Mouse (Mus musculus) cerebellum, adult 2 months (tissue): ENCODE results near the gene Dst. TPM values are rescaled to one million over a fixed set of nuclear protein-coding genes. Genes with fewer than 3 reads are reported as not detected.

Experiments
- DNase-seq, 2 experiments: peaks; one replicate each; pipeline ENCODE4 v3.0.0; 2021
- H3K27ac ChIP-seq: fragments of 200-500 bp; 2 replicates; pipeline ENCODE4 v1.5.1; 2012; ENCODE audit warnings: low read length, control low read depth, inconsistent platforms; ENCODE audit not compliant: insufficient read depth
- H3K27me3 ChIP-seq: fragments of 200-500 bp; 2 replicates; pipeline ENCODE4 v1.6.1; 2012; ENCODE audit warnings: inconsistent platforms, mild to moderate bottlenecking, low read length, moderate library complexity; ENCODE audit not compliant: control insufficient read depth, insufficient read depth
- H3K4me1 ChIP-seq: fragments of 200-500 bp; 2 replicates; pipeline ENCODE4 v1.6.1; 2011; ENCODE audit warnings: low read length; ENCODE audit not compliant: control insufficient read depth, insufficient read depth
- H3K4me3 ChIP-seq: fragments of 200-500 bp; replicated peaks from 2 replicates; pipeline ENCODE3; 2011; ENCODE audit warnings: mild to moderate bottlenecking, low read depth, low read length, control low read depth; ENCODE audit not compliant: insufficient read depth
- CTCF ChIP-seq: fragments of 200-500 bp; IDR thresholded peaks from 2 replicates; pipeline ENCODE4 v1.5.1; 2011; ENCODE audit warnings: low read depth, mild to moderate bottlenecking, control low read depth, low read length, moderate library complexity, borderline replicate concordance; ENCODE audit not compliant: insufficient read depth
- POLR2A ChIP-seq: fragments of 200-500 bp; IDR thresholded peaks from 2 replicates; pipeline ENCODE4 v1.6.1; 2011; ENCODE audit warnings: low read length, control low read depth, borderline replicate concordance; ENCODE audit not compliant: insufficient read depth
- WGBS: fragments of 180-500 bp; shearing (Covaris S2); methylation state at CpG from one replicate; pipeline ENCODE4 v1.1.7; 2018; 5-methylcytosine and 5-hydroxymethylcytosine counted together
- polyA plus RNA-seq: library from polyadenylated mRNA; depleted of rRNA; stranded (reverse); fragments of >200 nt; gene quantifications from 2 replicates; pipeline ENCODE4 v1.2.3, GENCODE M21; 2012

Gene Dst
- polyA plus RNA-seq, 1 experiment, result 148 TPM

- Histone ChIP-seq H3K4me1 (peaks cover 12% of the 10 kb centered on the region), H3K4me3 (no peak overlapping the region), H3K27ac (peak overlapping the region; percentile 0), H3K27me3 (no peaks in the 10 kb centered on the region)
- no peak for DNase-seq
- WGBS, result 61% methylated on average over 6 of the region's 6 CpGs
- no peak for TF ChIP-seq CTCF
- TF ChIP-seq POLR2A, result no peak
These were observed 201.7 kb downstream of the Dst start for GRCm38 (mm10) chr1:34109599-34110210.

- Histone ChIP-seq H3K4me1 (peaks cover 12% of the 10 kb centered on the region), H3K27me3 (no peaks in the 10 kb centered on the region), H3K27ac (no peak overlapping the region), H3K4me3 (no peak overlapping the region)
- DNase-seq, result no peak
- WGBS, result 47% methylated on average over 2 of the region's 2 CpGs
- TF ChIP-seq POLR2A (no peak), CTCF (no peak)
These were observed 202.8 kb downstream of the Dst start for GRCm38 (mm10) chr1:34110862-34111261.

GRCm38 (mm10) chr1:34111954-34112353 lies 203.9 kb downstream of the Dst start:
- no peak for DNase-seq
- WGBS, result 94% methylated on average over 2 of the region's 2 CpGs
- TF ChIP-seq POLR2A, result no peak
- TF ChIP-seq CTCF, result no peak

GRCm38 (mm10) chr1:34116444-34116843 lies 208.4 kb downstream of the Dst start:
- Histone ChIP-seq H3K27ac (no peak overlapping the region), H3K4me1 (peaks cover 7% of the 10 kb centered on the region), H3K4me3 (no peak overlapping the region), H3K27me3 (no peaks in the 10 kb centered on the region)
- TF ChIP-seq POLR2A (no peak), CTCF (no peak)
- no peak for DNase-seq
- 79% methylated on average over 11 of the region's 11 CpGs for WGBS

More at GRCm38 (mm10) chr1:34111954-34112353, 203.9 kb downstream of the Dst start:
- no peaks in the 10 kb centered on the region for H3K27me3 ChIP-seq
- H3K27ac ChIP-seq, result no peak overlapping the region
- H3K4me3 ChIP-seq, result no peak overlapping the region
- H3K4me1 ChIP-seq, result peaks cover 12% of the 10 kb centered on the region

- Histone ChIP-seq H3K27ac (no peak overlapping the region), H3K4me1 (peaks cover 7% of the 10 kb centered on the region), H3K27me3 (no peaks in the 10 kb centered on the region), H3K4me3 (no peak overlapping the region)
- no peak for DNase-seq
- TF ChIP-seq CTCF (no peak), POLR2A (no peak)
- 88% methylated on average over 9 of the region's 9 CpGs for WGBS
These were observed 209.0 kb downstream of the Dst start for GRCm38 (mm10) chr1:34117056-34117455.

- Histone ChIP-seq H3K27me3 (no peaks in the 10 kb centered on the region), H3K4me3 (no peak overlapping the region), H3K27ac (no peak overlapping the region), H3K4me1 (peaks cover 7% of the 10 kb centered on the region)
- DNase-seq, result no peak
- WGBS, result 26% methylated on average over 3 of the region's 3 CpGs
- no peak for TF ChIP-seq CTCF
- no peak for TF ChIP-seq POLR2A
These were observed 209.7 kb downstream of the Dst start for GRCm38 (mm10) chr1:34117709-34118108.

GRCm38 (mm10) chr1:34120066-34120465 lies 212.0 kb downstream of the Dst start:
- no peak overlapping the region for H3K27ac ChIP-seq
- WGBS, result 24% methylated on average over 6 of the region's 6 CpGs

GRCm38 (mm10) chr1:34120602-34121001 lies 212.6 kb downstream of the Dst start:
- DNase-seq, result no peak
- TF ChIP-seq CTCF, result no peak
- H3K27ac ChIP-seq, result no peak overlapping the region
- WGBS, result 62% methylated on average over 6 of the region's 6 CpGs
- no peaks in the 10 kb centered on the region for H3K27me3 ChIP-seq
- H3K4me3 ChIP-seq, result no peak overlapping the region
- H3K4me1 ChIP-seq, result peaks cover 18% of the 10 kb centered on the region

More at GRCm38 (mm10) chr1:34120066-34120465, 212.0 kb downstream of the Dst start:
- DNase-seq, result peak; percentile 42 to 52
- TF ChIP-seq CTCF (no peak), POLR2A (no peak)
- Histone ChIP-seq H3K27me3 (no peaks in the 10 kb centered on the region), H3K4me3 (no peak overlapping the region), H3K4me1 (peaks cover 13% of the 10 kb centered on the region)
